Mouse (Mus musculus): ENCODE measurements at regions not wholly inside any gene's neighbourhood (a gene's known extent, or its start where the extent isn't known, plus 50 kb on each side); places are given as distances from the start of the nearest gene placed in this dataset.

DNA sequence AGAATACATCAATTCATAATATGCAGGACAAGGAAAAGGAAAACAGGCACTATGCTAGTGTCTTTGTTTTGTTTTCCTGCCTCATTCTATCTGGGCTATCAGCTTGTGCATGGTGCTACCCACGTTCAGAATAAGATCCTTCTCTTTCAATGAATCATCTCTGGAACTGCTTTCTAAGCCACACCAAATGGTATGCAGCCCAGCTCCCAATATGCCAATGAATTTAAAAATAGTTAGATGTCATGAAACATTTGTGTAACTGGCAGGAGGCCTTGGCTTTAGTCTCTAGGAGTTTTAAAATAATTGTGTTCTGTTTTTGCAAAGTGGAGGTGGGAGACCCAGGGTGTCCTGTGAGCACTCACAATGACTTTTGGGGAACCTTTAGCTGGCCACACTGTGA is 603.1 kb upstream of the Sema6d start:
- DNase-seq = no peak

DNA sequence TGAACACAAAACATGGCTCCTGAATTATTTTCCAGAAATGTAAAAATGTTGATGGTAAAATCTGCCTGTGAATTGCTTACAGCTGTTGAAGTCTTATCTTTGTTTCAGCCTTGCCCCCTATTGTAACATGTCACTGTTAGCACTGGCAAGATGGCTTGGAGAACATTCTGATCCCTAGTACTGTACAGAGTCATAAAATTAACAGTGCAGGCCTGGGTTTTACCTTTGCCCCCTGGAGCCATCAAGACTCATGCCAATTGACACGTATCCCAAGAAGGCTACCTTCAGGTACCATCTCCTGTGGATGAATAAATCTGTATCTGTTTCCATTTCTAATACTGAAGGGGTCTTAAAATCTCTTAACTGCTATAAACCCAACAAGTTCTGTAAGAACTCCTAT is 583.6 kb upstream of the Sema6d start:
- DNase-seq = no peak

DNA sequence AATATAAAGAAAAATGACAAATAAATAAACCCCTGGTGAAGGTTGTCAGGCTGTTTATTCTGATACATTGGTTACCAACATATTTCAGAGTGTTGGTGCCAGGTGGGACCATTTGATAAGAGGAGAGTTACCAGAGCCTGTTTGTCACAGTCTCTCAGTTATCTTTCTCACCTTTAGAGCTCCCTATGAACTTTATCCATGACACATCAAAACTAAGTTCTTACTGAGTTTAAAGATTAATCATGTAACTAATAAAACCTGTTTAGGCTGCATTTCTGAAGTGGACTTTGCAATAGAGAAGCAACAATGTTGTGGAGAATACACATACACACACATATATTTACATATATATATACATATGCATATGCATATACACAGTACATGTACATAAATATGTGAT is 582.7 kb upstream of the Sema6d start:
- no peak for DNase-seq

DNA sequence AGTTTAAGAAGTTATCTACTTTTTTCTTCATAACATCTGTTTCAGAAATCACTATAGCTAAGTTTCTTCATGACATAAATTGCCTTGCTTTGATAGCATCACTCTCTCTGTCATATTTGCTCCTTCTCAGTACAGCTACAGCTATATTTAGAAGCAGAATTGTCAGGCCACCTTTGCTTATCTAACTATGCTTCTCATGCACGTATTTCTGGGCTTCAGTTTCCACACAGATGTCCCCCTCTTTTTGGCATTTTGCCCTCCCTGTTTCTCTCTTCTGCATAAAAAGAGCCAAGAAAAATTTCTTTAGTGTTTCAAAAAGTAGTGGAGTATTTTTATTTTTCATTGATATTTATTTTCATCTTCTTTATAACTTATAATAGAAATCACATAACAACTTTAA is 560.9 kb upstream of the Sema6d start:
- no peak for DNase-seq

DNA sequence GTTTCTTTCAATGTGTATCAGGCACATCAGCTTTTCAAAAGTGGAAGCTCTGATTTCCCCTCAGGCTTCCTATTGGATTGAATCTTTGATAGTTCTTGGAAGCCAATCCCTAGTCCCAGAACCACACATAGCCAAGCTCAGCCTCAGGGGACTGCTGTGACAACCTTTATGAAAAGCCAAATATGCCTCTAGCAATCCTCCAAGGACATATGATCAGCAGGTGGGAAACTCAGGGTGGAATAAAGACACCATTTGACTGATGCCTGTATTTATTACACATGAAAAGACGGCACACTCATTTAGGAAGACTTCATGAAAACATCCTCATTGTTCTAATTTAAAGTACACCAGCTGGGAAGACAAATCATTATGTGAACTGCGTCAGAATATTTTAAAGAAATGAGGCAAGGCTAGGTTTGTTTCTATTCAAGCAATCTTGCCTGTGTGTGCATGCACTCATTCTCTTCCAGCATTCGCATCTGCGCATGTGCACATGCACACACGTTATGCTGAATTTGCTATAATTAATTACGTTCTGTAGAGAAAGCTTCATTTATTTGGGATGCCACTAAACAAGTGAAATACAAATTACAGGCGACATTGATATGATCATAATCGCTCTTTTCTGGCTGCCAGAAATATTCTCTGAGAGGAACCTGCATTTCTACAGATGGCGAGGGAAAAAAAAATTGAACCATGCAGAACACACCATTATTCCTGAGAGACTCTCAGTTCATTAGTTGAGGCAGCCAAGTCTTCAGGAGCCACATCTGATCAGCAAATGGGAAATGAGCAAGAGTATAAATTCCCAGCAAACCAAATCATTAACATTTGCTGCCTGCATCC is 556.6 kb upstream of the Sema6d start:
- no peak for DNase-seq

DNA sequence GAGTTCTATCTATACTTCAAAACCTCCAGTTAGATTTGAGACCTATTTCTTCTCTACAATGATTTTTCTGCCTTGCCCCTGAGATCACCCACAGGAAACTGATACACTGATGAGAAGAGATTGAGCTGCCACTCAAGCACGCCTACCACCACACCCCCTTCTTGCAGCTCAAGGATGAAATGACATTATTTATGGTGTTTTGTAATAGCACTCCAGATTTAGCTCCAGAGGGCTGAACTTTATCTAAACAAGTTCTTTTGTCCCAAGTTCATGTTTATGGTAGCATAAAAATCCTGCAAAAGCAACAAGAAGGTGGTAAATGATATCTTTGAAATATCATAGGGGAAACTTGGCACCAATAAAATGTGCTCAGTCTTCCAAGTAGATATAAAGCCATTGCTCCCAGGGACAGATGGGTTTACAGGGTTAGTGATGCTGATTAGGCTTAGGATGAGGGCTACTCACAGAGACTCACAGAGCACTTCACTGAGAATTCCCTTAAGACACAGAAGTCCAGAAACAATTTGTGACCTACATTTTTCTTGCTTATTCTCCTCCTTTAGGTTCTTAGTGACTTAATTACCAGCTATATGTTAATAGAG is 538.4 kb upstream of the Sema6d start:
- DNase-seq = no peak

DNA sequence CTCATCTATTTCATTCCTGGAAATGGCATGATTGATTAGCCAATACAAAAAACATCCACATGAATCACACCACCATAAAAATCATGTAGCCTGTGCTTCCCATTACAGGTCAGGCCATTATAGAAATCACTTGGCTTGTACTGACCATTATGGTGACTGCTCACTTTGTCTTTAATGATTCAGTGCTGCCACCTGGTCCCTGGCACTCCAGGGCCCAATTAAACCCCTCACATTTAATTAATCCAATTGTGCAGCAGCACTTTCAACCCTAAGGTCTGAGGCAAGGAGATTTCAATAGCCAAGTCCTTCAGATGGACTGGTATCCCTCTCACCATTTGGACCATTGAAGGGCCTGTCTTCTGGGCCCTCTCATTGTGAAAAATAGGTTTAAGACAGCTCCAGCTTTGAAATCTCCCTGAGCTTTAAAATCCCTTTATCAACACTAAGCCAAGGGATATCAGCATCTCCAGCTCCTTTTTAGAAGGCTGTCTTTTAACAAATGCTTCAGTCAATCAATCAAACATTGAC is 531.6 kb upstream of the Sema6d start:
- DNase-seq = no peak
